Mouse (Mus musculus) frontal cortex, postnatal 10 days (tissue): ENCODE results near the gene Capns1.

Source experiments
- DNase-seq, 2 experiments: peaks; one replicate each; pipeline ENCODE4 v3.0.0; 2022; ENCODE audit warnings: low spot score in 2 of 2, mixed read lengths in 1 of 2

Capns1 gene

DNA sequence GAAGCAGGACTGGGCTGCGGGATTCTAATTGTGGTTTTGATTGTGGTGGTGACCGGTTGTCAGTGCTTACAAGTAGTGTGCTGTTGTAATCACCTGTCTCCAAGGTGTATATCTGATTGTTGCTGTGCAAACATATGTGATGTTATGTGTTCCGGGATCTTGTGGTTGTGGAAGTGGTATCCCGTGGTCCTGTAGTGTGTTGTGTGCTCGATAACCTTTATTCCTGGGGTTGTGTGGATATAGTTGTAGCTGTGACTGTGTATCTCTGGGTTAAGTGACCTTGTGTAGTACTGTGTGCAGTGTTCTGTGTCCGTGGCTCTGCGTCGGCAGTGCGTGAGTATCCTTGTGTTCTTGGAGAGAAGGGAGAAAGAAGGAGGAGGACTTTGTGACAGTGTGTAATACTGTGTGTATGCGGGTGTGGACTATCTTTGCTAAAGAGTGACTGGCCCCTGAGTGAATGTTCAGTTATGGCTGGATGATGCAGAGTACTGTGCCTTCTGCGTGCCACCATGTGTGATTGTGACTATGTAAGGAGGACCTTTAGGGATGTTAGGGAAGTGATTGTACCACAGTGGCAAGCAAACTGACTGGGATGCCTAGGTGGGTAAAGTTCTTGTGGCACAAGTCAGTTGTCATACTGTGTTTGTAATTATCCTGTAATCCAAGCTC, 28.2 kb downstream of the Capns1 start:
- DNase-seq: no peak

DNA sequence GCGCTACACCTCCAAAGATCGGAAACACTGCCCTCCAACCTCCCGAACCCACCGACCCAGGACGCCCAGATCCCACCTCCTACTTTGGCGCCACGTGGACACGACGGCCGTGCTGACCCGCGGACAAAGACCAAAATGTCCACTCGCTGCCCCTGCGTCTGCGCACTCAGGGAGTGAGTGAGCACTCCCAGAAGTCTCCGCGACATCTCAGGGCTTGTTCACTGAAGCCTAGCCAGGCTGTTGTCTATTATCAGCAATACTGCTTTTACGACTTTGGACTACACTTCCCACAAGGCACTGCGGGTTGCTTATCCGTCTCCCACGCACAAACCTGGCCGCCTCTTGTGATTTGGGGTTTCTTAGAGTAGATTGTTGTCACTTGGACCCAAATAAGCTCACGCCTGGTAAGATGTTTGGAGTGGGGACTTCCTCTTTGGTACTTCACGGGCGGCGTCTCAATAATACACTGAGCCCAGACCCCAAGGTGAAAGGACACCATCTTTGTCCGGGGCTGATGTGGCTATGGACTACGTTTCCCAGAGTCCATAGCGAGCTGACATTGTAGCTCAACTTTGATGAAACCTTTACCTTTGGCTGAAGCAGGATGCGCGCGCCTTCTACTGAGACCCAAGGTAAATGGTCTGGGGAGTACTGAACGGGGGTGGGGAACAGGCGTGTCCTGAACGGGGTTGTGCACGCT, 28.9 kb downstream of the Capns1 start, which contains the start of gene Zfp146:
Gene Zfp146 (minus strand): TSS at position 168 of the 700 bp plus-strand sequence.
- DNase-seq: peak; percentile 88

DNA sequence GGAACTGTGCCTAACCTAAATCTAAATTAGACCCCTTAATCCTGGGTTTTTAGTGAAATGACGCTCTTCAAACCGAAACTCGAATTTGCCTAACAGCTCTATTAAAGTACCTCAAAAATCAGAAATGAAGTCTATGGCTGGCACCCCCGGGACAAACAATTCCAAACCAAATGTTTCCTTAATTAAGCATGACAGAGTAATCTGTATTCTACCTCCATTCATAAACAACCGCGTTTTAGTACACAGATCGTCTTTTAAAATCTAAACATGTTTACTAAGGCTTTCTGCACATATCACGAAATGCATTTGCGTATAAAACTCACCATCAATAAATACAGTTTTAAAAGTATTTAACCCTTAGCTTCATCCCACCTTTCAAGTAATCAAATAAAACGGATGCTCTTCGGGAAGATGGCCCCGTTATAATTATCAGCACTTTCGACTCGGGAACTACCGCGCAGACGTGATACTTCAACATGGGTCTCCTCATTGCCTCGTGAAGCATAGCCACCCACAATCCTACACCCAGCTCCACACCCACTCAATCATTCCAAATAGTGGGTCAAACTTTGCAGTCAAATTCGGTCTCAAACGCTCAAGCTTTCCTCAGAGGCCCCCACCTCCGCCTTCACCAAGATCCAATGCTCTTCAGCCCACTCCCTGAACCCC, 29.6 kb downstream of the Capns1 start:
- no peak for DNase-seq

DNA sequence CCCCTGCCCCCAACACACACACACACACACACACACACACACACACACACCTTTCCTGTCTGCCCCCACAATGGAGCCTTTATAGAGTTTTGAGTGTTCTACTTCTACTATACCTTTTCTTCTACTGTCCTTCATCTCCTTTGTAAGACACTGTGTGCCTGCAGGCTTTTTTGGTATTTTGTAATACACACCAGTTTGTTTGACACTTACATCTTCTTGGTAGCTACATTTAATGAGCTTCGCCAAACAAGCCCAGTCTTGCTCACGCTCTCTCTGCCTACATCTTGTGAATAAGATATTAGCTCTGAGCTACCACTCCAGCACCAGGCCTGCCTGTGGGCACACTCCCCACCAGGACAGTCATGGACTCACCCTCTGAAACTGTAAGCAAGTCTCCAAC, 33.9 kb downstream of the Capns1 start:
- DNase-seq: no peak

DNA sequence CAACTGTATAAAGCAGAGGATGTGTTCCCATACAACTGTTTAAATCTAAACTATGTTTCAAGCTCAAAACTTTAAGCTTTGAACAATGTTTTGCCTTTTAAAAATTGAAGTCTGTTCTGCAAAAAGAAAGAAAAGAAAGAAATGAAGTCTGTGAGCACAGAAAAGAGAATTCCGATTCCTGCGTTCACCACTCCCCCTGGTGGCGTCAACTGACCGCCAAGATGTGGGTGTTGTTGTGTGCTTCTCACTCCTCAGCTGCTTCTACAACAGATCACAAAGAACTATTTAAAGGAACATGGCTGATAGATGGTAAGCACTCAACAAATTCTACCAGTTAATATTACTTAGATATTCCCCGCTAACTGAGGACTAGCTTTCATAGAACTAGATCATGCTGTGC, 35.5 kb downstream of the Capns1 start:
- no peak for DNase-seq

DNA sequence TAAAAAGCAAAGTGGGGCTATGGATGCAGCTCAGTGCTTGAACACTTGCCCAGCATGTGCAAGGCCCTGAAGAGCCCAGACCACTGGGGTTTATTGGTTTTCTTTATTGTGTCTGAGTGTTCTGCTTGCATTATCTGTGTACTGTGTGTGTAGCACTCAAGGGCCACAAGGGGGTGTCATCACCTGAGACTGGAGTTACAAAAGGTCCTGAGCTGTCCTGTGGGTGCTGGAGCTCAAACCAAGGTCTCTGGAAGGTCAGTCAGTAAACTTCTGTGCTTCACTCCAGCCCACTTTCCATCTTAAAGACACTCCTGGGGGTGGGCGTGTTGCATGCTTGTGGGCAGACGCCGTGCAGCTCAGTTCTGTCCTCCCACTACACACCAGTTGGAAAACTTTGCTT, 43.1 kb downstream of the Capns1 start:
- DNase-seq: no peak

DNA sequence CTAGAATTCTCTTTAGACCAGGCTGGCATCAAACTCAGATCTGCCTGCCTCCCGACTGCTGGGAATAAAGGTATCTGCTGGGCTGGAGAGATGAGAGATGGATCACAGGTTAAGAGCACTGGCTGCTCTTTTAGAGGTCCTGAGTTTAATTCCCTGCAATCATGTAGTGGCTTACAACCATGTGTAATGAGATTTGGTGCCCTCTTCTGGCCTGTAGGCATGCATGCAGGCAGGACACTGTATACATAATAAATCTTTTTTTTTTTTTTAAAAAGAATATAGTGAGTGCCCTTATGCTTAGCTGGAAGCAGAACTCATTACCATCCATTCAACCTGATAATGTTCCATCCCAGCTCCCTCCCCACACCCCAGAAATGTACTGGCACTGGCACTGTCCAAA, 44.6 kb downstream of the Capns1 start:
- DNase-seq: no peak

DNA sequence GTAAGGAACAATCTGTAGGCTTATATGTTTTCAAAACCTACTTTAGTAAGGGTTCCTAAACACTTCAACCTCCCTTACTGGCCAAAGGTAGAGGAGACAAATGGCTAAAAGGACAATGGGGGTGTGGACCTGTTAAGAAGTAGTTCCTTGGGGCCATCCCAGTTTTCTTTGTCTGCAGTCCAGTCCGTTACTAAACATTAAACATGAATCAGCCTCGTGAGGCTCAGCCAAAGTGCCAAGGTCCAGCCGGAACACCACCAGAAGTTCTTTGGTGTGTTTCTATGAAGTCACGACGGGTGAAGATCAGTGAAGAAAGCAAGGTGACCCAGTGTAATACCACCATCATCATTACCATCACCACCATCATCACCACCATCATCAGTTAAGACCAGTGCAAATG, 51.6 kb downstream of the Capns1 start:
- DNase-seq: no peak

DNA sequence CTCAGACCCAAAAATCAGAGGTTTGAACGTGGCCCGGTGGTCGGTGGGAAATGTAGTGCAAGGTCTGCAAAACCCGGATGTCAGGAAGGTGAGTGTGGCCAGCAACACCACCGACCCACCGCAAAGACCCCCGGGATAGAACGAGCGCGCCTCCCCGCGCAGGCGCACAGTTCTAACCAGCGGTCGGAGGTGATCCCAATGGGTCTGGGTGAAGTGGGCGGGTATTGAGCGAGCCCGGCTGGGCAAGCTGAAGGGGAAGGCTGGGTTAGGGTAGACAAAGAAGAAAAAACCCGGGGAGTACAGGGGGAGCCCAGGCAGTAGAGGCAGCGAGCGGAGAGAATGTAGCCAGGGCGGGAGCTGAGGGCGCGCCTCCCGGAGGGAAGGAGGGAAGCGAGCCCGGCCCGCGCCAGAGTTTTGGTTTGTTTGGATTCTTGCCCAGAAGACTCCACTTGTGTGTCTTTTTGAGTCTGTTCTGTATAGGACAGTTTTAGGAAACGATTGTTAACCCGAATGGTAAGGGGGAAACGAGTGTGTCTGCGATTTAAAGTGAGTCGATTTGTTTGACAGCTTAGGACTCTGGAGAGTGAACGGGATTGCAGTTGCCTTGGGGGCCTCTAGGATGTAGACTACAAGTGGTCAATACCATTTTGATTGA, 54.9 kb downstream of the Capns1 start:
- DNase-seq: peak; percentile 77 to 83

DNA sequence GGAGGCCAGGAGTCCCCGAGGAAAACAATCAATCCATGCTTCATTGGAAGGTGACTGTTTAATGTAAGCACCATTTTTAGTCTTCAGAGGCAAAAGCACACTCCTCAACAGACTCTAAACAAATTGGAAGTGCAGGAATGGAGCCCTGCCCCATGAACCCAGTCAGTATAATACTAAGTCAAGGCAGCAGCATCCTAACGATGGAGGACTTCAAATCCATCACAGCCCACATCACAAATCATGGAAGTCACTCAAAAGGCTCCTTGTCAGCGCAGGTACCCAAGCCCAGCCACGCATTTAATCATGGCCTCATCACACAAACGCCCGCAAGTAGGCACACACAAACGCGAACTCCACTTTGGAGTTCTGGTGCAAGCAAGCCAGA, 55.4 kb downstream of the Capns1 start:
- DNase-seq: no peak
